Mouse (Mus musculus) lung, postnatal 25 days (tissue): ENCODE results near the gene Slc26a1.

Experiments used
- DNase-seq: peaks from one replicate; pipeline ENCODE4 v3.0.0; 2022; ENCODE audit warnings: low spot score

The Slc26a1 gene

DNA sequence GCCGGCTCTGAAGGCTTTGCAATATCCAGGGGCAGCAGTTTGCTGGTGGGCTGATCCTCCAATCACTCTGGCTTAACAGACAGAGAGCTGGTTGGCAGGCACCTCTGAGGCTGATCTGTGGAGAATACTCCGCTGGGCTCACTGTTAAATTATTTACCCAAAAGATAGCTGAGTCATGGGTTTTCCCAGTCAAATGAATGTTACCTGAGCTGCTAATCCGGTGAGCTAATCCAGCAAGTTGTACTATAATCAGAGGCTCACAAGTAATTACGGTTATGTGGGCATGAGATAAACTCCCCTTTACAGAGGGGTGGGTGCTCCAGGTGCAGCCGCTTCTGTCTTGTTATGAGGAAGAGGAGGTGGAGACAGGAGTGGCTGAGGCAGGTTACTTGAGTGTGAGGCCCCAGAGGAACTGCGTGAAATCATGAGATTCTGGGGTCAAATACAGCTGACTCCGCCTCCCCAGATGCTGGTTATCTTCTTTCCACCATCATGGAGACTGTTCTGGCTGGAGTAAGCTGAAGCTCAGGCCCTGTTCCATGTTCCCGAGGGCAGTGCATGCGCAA lies at the start of gene Slc26a1:
Slc26a1 (minus strand) TSS at position 319 of the 566 bp plus-strand sequence.
- DNase-seq: no peak

DNA sequence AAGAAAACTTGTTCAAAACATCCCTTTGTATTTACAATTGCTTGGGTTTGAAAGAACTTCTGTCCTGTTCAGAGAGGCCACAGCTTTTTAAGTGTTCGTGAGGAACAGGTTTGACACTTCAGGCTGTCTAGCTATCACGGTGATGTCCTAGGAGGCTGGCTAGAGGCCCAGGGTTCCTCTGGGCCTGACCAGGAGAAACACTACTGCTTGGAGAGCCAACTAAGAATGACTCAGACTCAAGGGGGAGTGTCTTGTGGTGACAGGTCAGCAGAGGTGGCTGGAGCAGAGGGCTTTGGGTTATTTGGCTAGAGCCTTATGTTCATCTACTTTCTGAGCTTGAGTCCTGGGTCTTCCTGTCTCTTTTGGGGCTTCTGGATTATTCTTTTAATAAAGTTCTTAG lies 48.6 kb upstream of the Slc26a1 start:
- no peak for DNase-seq

DNA sequence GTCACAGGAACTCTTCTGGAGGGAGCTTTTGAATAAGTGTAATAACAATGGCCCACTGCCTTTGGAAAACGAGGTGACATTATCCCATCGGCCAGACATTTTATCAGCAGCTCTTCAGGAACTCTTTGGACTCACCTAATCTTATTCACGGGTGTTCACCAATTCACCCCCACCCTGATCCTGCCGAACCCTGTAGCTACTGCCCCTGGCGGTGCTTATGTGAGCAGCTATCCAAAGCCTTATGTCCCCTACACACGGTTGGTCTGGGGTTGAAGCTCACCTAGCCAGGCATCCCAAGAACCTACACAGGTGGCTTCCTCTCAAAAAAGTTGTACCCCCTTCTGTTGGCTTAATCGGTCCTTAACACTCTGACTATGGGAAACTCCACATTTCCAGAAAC lies 44.4 kb upstream of the Slc26a1 start:
- no peak for DNase-seq

DNA sequence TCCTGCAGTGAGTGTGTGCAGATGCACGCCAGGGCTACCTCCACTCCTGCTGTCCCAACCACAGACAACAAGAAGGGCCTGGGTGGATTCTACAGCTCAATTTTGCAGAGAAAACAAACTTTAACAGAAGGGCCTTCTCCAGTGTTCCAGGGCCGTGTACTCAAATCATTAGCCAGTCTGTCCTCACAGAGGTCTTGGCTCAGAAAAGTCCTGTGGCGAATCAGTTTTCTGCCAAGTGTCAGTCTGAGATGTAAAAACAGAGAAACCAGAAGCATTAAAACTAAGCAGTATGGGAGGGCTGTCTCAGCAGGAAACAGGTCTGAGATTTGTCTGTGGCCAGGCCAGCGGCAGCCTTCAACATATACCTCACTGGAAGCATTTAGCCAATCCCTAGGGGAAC lies 42.7 kb upstream of the Slc26a1 start:
- no peak for DNase-seq

DNA sequence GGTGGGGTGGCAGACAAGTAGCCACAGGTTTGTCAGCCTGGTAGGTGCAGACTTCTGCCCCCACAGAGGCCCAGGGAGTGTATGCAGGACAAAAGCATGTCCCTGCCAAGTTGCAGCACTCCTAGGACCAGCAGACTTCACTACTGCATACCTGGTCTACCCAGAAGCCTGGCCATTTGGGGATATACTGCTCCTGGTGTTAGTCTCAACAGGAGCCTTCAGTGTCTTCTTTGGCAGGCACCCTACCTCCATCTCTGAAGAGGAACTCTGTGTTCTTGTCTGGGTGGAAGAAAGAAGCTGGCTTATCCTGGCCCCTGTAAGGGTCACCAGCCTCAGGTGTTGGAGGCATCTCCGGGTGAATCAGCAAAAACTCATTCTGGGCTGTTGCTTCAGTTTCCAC lies 40.6 kb upstream of the Slc26a1 start:
- DNase-seq: no peak

DNA sequence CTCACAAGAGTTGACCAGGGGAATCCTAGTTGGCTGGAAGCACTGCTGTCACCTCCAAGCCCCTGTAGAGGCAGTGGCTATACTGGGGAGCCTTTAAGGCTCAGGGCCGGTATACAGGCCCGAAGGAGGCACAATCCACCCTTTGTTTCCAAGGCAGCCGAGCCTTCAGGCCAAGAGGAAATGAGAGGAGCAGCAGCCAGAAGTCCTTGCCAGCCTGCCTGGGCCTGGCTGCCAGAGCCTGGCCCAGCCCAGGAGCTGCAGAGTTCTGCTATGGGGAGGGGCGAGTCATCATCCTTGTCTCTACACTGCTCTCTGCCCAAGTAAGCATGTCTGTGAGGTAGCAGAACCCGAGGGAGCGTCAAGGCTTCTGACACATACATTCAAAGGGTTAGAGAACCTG lies 38.8 kb upstream of the Slc26a1 start:
- peak; percentile 32 for DNase-seq

DNA sequence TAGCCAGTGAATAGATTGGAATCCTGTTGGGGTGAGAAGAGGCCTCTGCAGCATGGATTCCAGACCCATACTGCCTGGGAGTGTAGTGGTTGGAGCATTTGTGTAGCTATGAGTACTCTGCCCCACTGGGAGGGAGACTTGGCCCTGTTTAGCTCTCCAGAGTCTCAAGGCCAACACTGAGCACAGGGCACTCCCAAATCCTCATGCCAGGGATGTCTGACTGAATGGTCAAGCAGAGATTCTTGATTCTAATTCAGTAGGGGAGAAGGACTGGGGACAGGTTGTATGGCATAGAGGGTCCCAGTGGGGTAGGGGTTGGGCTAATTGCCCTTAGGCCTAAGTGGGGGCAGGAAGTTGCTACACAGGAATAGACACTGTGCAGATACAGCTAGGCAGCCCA lies 38.3 kb upstream of the Slc26a1 start:
- no peak for DNase-seq

DNA sequence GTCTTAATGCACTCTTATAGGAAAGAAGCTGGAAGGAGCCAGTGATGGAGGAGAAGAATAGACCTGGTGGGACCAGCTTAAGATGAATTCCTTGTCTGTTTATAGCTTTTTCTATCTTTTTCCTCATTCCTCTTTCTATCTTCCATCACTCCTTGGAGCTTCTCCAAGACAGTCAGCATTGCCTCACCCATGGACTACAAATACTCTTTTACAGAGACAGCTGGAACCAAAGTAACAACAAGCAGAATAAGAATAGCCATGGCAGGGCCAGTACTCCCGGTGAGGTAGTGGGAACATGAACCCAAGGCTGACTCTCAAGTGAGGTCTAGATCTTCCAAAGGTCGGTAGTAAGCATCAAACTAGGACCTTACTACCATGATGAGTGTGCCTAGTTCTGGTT lies 37.7 kb upstream of the Slc26a1 start:
- no peak for DNase-seq

DNA sequence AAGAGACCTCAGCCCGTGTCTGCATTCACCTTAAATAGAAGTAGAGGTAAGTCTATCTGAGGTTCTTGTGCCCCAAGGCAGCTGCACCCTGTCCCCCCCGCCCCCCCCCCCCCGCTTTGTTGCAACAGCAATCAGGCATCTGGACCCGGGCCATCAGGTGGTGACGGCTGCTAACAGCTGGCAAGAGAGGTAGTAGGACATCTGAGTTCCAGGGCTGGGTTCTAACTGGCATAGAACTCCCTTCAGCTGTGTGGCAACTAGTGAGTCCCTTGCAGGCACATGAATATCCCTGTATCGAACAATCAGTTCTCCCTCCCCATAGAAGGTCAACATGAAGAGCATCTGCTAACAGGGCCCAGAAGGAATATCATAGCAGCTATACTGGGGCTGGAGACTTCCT lies 36.6 kb upstream of the Slc26a1 start:
- no peak for DNase-seq

DNA sequence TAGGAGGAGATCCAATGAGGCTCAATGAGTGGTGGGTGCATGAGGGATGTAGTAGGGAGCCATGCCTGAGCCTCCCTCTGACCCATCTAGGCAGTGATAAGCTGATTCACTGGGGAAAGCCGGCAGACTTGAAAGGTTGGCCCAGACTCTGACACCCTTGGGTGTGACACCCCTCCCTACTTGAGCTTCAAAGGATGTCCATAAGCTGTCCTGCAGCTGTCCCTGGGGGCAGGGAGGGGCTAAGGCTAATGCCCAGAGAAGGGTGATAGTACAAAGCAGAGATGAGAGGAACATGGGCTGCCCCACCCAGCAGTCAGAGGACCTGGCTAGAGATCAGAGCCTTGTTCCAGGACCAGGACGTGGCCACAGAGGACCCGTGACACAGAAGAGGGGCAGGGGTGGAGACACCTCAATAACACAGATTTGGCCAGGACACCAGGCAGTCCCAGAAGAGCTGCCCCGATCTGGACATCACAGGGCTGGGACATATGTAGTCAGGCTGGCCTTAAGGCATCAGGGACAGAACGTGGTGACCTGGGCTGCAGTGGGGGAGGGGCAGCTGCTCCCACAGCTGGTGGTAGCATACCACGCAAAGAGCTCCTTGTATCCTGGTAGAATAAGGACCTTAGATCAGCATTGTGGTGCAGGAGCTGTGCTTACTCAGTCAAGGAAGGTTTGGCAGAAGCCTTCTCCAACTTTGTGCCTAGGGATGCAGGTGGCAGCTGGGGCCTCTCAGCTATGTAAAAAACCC lies 33.8 kb upstream of the Slc26a1 start:
- no peak for DNase-seq

DNA sequence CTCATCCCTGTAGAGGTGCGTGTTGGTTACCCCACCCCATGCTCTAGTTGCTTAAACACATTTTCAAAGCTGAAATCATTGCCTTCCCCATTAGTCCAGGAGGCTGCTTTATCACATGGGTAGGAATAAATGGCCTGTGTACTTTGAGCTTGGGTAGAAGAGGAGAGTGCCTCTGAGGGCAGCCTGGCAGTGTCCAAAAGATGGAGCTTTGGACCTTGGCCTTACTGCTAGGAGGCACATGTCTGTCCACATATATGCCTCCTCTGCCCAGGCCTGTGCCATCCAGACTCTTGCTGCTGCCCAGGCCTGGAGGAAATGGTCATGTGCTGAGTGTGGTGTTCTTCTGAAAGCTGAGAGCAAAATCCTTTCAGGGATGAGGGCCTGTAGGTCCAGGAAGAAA lies 33.0 kb upstream of the Slc26a1 start:
- no peak for DNase-seq

DNA sequence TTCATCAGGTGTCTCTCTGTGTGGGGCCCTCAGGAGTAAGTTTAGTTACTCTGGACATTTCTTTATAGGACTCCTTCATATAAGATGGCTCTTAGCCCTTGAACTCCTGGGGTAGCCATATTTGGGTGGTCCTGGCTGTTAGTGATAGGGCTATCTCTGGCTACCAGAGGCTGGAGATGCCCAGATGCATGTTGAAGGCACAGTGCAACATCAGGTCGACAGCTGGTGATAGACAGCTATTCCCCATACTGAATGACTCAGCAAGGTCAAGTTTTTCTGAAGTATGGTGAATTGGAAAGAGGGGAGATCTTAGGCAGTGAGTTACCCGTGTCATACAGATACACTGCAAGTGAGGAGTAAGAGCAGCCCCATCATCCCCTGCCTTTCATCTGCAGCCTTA lies 32.4 kb upstream of the Slc26a1 start:
- no peak for DNase-seq

DNA sequence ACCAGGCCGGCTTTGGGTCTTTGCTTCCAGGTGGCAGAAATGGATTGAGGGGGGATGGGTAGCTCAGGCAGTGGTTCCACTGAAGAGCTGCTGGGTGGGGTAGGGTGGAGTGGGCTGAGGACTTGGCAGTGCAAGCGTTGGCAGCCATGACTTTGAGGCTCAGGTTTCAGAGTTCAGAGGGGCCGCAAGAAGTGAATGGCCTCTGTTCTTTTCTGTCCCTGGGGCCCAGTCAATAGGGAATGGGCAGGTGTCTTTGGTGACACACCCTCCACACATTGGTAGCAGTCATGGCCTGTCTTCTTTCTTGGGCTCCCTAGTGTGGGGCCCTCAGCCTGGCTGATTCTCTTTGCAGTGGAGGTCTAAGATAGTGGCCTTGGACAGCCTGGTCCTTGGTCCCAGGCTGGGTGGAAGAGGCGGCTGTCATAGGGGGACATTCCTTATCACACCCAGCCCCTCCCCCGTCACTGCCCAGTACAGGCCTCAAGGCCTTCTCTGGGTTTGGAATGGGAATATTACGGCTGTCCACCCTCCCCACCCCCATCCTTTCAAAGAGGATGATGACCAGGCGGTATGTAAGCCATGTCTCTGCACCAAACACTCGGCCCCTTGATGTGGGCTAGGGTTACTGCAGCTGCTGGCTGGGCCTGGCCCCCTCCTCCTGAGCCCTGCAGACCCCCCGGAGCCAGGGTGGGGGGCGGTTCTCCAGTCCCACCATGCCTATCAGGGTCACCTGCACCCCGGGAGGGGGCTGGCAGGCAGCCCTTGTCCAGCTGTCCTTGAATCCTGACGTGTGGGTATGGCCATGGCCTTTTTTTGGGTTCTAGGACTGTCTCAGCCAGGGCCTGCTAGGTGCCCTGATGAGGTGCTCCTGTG lies 28.6 kb upstream of the Slc26a1 start:
- DNase-seq: no peak

DNA sequence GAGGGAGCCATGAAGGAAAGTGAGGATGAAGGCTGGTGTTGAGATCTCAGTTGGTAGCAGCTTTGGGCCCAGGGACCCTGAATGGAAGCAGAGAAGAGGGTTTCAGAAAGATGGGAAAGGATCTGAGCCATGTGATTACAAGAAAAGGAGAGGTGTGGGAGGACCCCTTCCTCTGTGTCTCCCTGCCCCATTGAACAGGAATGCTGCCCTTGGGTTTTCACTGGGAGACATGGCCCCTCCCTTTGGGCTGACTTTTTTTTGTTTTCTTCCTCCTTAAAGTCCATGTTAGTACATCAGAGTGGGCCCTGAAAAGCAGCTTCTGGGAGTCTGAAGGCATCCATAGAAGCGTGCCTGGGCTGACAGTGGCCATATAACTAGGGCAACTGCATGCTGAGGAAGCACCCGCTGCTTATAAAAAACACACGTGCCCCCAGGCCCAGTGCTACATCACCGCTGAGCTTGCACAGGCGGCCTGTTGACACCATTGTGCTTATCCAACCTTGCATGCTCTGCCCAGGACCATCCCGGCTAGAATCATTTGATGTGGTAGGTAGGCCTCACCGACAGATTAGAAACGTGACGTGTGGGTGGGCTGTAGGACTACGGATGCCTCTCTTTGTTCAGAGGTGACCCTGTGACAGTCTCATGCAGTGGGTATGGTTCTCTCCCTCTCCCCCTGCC lies 26.1 kb upstream of the Slc26a1 start:
- no peak for DNase-seq

DNA sequence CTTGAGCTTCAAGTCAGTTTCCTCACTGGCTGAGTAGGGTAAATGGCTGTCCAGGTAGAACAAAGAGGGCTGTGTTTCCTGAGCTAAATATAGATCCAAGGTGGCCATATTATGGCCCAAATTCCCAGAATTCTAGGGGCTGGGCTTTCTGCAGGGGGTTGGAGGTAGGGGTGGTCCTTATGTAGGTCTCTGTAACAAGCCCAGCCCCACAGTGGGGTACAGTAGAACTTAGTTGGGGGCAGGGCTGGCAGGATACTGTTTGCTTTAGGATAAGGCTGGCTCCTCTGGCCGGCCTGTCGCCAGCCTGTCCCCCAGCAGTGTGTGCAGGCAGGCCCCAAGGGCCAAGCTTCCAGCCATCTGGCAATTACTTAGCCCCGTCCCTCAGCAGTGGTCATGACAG lies 25.0 kb upstream of the Slc26a1 start:
- no peak for DNase-seq

DNA sequence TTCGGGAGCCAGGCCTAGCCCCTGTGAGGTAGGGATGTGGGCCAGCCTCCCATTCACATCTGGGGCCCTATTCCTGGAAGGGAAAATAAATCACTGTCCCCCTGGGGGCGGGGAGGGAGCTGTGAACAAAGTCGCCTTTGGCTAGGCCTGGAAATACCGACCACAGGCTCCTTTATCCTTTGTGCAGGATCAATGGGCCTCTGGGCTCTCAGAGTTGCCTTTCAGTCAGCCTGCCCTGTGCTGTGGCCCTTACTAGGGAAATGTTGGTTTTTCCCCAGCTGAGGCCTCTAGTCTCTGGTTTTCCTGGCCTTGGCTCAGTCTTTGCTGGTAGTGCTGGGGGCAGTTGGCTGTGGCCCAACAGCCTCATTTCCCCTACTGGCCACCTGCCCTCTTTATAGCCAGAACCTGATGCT lies 22.0 kb upstream of the Slc26a1 start:
- DNase-seq: no peak

DNA sequence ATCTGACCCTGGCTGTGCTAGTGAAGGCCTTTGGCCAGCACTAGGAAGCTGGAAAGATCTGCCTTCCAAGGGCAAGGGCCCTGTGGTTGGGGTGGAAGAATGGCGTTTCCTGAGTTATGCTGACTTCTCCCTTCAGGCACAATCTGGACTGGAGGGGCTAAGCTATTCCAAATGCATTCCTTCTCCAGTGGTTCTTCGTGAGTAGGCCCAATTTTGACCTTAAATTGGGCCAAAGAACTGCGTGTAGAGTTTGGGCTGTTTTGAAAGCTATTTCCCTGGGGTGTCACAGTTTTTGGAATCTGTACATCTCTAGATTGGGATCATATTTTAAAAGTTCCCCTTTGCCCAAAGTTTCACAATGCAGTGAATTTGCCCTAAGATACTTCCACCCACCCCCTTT lies 21.2 kb upstream of the Slc26a1 start:
- no peak for DNase-seq

DNA sequence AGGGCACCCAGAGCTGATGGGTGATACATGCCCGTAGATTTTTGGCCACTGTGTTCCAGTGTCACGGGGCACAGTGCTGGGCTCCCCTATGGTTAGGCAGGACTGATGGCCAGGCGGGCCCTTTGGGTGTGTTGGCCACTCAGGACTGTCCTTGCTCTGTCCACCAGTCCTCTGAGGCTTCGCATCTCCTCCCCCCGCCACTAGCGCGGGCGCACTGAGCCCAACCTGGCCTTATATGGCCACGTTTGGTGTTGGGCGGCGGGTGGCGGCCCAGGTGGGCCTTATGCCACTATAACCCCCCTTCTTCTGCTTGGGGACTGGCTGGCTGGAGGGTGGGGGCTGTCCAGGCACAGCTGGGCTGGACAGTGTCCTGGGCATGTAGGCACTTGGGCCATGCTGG lies 20.5 kb upstream of the Slc26a1 start:
- no peak for DNase-seq

DNA sequence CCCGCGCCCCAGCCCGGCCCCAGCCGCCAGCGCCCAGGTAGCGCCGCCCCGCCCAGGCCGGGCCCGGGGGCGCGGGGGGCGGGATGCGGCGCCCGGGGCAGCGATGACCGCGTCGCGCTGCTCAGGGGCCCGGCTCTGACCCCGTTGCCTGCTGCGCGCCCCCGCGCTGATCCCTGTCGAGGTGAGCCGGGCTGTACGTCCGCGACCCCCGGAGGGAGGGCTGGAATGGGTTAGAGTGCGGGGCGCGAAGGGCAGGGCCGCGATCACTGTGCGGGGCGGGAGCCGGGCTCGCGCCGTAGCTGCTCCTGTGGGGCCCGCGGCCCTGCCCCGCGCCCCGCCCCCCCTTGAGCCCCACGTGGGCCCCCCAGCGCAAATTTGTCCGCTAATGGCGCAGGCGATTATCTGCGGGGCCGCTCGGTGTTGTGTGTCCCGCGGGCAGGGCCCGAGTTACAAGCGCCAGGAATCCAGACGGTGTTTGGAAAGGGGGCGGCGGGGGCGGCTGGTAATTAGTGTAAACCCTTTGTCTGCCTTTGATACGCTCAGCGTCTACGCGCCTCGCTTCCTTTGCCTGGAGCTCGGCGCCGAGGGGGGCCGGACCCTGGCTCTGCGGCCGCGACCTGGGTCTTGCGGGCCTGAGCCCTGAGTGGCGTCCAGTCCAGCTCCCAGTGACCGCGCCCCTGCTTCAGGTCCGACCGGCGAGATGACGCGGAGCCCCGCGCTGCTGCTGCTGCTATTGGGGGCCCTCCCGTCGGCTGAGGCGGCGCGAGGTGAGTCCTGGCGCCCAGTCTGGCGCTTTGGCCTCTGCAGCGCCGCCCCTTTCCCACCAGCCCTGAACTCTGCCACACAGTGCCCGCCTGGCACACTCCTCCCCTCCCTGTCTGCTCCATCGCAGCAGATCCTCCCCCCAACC lies 19.2 kb upstream of the Slc26a1 start:
- peak; percentile 37 for DNase-seq

DNA sequence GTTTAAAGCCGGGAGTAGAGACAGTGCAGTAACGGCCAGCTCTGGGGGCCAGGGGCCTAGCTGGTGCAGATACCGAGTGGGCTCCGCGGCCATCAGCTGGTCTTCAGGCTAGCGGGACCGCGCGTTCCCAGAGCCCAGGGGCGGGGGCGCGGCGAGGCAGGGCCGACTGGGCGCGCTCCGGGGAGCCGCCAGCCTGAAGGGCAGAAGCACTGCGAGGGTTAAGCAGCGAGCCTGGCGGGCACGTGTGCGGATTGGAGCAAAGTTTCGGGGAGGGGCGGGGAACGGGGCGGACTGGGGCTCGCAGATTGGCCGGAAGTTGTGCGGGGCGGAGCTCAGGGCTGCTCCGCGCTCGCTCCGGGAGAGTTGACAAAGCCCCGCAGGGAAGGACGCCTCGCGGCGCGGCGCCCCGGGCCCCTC lies 18.5 kb upstream of the Slc26a1 start:
- DNase-seq: peak; percentile 89

DNA sequence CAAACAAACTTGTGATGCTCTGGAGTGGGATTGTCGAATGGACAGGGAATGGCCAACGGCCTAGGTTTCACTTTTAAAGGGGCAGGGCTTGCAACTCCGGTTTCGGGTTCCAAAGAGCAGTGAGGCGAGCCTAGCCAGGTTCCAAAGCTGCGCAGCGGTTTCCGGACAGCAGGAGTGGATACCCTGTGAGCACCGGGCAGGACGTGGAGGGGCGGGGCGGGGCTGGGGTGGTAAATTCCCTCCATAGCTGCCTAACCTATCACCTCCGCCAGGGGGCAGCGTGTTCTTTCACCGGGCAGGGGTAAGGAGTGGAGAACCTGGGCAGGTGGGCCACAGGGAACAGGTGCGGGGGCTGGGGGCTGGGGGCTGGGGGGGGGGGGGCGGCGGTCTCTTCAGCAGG lies 16.9 kb upstream of the Slc26a1 start, which contains the start of gene Fgfrl1:
Fgfrl1 (plus strand) TSS at position 112 of the 400 bp plus-strand sequence.
- DNase-seq: peak; percentile 68
